Mouse (Mus musculus) liver, embryonic 14.5 days (tissue): ENCODE measurements around the gene Hhex.

Experiments
- CTCF ChIP-seq: IDR thresholded peaks from 2 replicates; pipeline ENCODE4 v1.5.1; 2016; ENCODE audit warnings: antibody characterized with exemption, low read depth, control low read depth
- EP300 ChIP-seq: IDR thresholded peaks from 2 replicates; pipeline ENCODE4 v1.6.1; 2016; ENCODE audit warnings: antibody characterized with exemption, low read depth

DNA sequence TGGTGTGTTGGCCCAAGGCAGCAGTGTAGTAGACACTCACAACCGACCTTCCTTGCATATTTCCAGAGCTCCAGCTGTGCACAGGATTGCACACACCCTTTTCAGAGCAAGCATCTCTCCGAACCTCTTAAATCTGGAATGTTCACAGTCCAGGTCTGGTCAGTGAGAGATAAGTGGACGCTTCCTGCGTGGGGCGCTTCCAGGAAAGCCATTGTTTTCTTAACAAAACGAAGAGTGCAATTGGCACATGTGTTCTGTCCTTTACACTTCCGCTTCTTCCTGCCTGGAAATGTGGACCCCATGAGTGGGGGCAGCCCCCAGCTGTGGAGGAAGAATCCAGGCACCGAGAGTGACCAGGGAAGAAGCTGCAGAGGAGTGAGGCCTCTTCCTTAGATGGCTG, 47.1 kb downstream of the Hhex start:
- no peak for TF ChIP-seq CTCF
- no peak for TF ChIP-seq EP300
